Mouse (Mus musculus): Measurements from ENCODE around the gene Gkap1.

- TF ChIP-seq CTCF (IDR thresholded peaks at IDR 0.05) (peak; percentile 56), EP300 (IDR thresholded peaks at IDR 0.05) (no peak)
Measured at GRCm38 (mm10) chr13:58311351-58311750, 35.9 kb upstream of the Gkap1 start.

Measured in lung, postnatal 0 days (tissue).